Comparison of ENCODE assay signal across 16 mouse cellular contexts in genomic region chr15:28182567-28182966, GRCm38 (mm10). TPM values are rescaled to one million over a fixed set of nuclear protein-coding genes. Genes with fewer than 3 reads are reported as not detected.
DNase-seq lines count a peak whose midpoint lies in the region; ATAC-seq and TF ChIP-seq lines count a peak whose summit lies in the region.
"Had no signal": no experiment of that assay in that cellular context is flagged by ENCODE, and none has a peak within 500 bp of the region (broad histone marks: within the 10 kb centered on the region; RNA-seq: fewer than 3 reads in every experiment).

No protein-coding gene starts in this region.

- no peak overlapping the region for H3K27ac ChIP-seq in forebrain, embryonic 14.5 days (ENCODE audit: low read depth, low read length)
- H3K27ac ChIP-seq in forebrain, embryonic 16.5 days (ENCODE audit: low read length): no peak overlapping the region
- H3K27ac ChIP-seq in hindbrain, embryonic 15.5 days (replicated peaks): no peak overlapping the region
- H3K27ac ChIP-seq in hindbrain, embryonic 10.5 days: no peak overlapping the region
- H3K27ac ChIP-seq in midbrain, embryonic 11.5 days (ENCODE audit: low read depth, low read length): no peak overlapping the region
- no peak overlapping the region for H3K27ac ChIP-seq in midbrain, postnatal 0 days (ENCODE audit: low read depth, low read length)
- H3K27ac ChIP-seq: forebrain, embryonic 13.5 days; heart, embryonic 15.5 days; limb, embryonic 13.5 days; macrophage; neural tube, embryonic 12.5 days had no signal

- H3K9me3 ChIP-seq in forebrain, embryonic 14.5 days (replicated peaks; ENCODE audit: control insufficient read depth, low read length): no peaks in the 10 kb centered on the region
- H3K9me3 ChIP-seq in forebrain, embryonic 16.5 days (ENCODE audit: control insufficient read depth, low read length): no peaks in the 10 kb centered on the region
- no peaks in the 10 kb centered on the region for H3K9me3 ChIP-seq in hindbrain, embryonic 15.5 days
- no peaks in the 10 kb centered on the region for H3K9me3 ChIP-seq in hindbrain, embryonic 10.5 days
- no peaks in the 10 kb centered on the region for H3K9me3 ChIP-seq in midbrain, embryonic 11.5 days (ENCODE audit: control insufficient read depth, low read length)
- H3K9me3 ChIP-seq in midbrain, postnatal 0 days (ENCODE audit: low read length): no peaks in the 10 kb centered on the region
- H3K9me3 ChIP-seq: forebrain, embryonic 13.5 days; heart, embryonic 15.5 days; limb, embryonic 13.5 days; neural tube, embryonic 12.5 days had no signal

- H3K4me2 ChIP-seq in forebrain, embryonic 14.5 days (ENCODE audit: low read length): no peak overlapping the region
- no peak overlapping the region for H3K4me2 ChIP-seq in forebrain, embryonic 16.5 days (ENCODE audit: low read length)
- no peak overlapping the region for H3K4me2 ChIP-seq in hindbrain, embryonic 15.5 days
- no peak overlapping the region for H3K4me2 ChIP-seq in midbrain, embryonic 11.5 days
- no peak overlapping the region for H3K4me2 ChIP-seq in midbrain, postnatal 0 days (ENCODE audit: low read depth, low read length, poor library complexity, severe bottlenecking)
- H3K4me2 ChIP-seq in myocyte (ENCODE audit: low read depth): no peak overlapping the region

- no peaks in the 10 kb centered on the region for H3K27me3 ChIP-seq in forebrain, embryonic 14.5 days (replicated peaks; ENCODE audit: control insufficient read depth, insufficient read depth, low read length)
- peaks cover 6% of the 10 kb centered on the region; the same call in 1 of the 2 replicates for H3K27me3 ChIP-seq in forebrain, embryonic 16.5 days (replicated peaks; ENCODE audit: control insufficient read depth, insufficient read depth, low read length)
- no peaks in the 10 kb centered on the region; the same call in 1 of the 2 replicates for H3K27me3 ChIP-seq in hindbrain, embryonic 15.5 days
- H3K27me3 ChIP-seq in hindbrain, embryonic 10.5 days (ENCODE audit: insufficient read depth, poor library complexity, severe bottlenecking): no peaks in the 10 kb centered on the region
- no peaks in the 10 kb centered on the region for H3K27me3 ChIP-seq in midbrain, embryonic 11.5 days (ENCODE audit: control insufficient read depth, insufficient read depth, low read length)
- H3K27me3 ChIP-seq in midbrain, postnatal 0 days (ENCODE audit: insufficient read depth, low read length): no peaks in the 10 kb centered on the region; the same call in 1 of the 2 replicates
- peaks cover 21% of the 10 kb centered on the region for H3K27me3 ChIP-seq in myocyte (ENCODE audit: control insufficient read depth, insufficient read depth, insufficient read length)

- no peaks in the 10 kb centered on the region for H3K4me1 ChIP-seq in forebrain, embryonic 14.5 days (ENCODE audit: control insufficient read depth, insufficient read depth, low read length)
- no peaks in the 10 kb centered on the region for H3K4me1 ChIP-seq in forebrain, embryonic 16.5 days (replicated peaks; ENCODE audit: control insufficient read depth, insufficient read depth, low read length)
- 0 out of 2 replicates have a peak, but pooled peaks cover 6% of the 10 kb centered on the region for H3K4me1 ChIP-seq in hindbrain, embryonic 15.5 days (replicated peaks)
- no peaks in the 10 kb centered on the region for H3K4me1 ChIP-seq in hindbrain, embryonic 10.5 days (replicated peaks)
- no peaks in the 10 kb centered on the region for H3K4me1 ChIP-seq in midbrain, embryonic 11.5 days (ENCODE audit: control insufficient read depth, insufficient read depth, low read length)
- no peaks in the 10 kb centered on the region for H3K4me1 ChIP-seq in midbrain, postnatal 0 days (ENCODE audit: insufficient read depth, low read length)
- H3K4me1 ChIP-seq: limb, embryonic 13.5 days; neural tube, embryonic 12.5 days had no signal

- H3K79me2 ChIP-seq in myocyte (ENCODE audit: control insufficient read depth, insufficient read depth): no peaks in the 10 kb centered on the region

- no peak overlapping the region for H3K4me3 ChIP-seq in forebrain, embryonic 14.5 days (ENCODE audit: low read depth, low read length)
- no peak overlapping the region for H3K4me3 ChIP-seq in forebrain, embryonic 16.5 days (replicated peaks; ENCODE audit: low read length)
- H3K4me3 ChIP-seq in hindbrain, embryonic 15.5 days: no peak overlapping the region
- no peak overlapping the region for H3K4me3 ChIP-seq in hindbrain, embryonic 10.5 days
- H3K4me3 ChIP-seq in midbrain, embryonic 11.5 days (ENCODE audit: low read depth, low read length): no peak overlapping the region
- H3K4me3 ChIP-seq in midbrain, postnatal 0 days (ENCODE audit: low read depth, low read length): no peak overlapping the region
- H3K4me3 ChIP-seq in myocyte: peak overlapping the region; percentile 8

- peak; percentile 28; the same call in 1 of the 2 replicates for ATAC-seq in forebrain, embryonic 14.5 days
- ATAC-seq in forebrain, embryonic 16.5 days: no peak
- ATAC-seq in hindbrain, embryonic 15.5 days (ENCODE audit: low FRiP score, low read depth): peak; percentile 37; the same call in 1 of the 2 replicates
- peak; percentile 29; the same call in 1 of the 2 replicates for ATAC-seq in midbrain, embryonic 11.5 days (ENCODE audit: low FRiP score)
- ATAC-seq in midbrain, postnatal 0 days (ENCODE audit: low FRiP score): no peak

- TF ChIP-seq CTCF in midbrain, postnatal 0 days (IDR thresholded peaks at IDR 0.05): no peak

- TF ChIP-seq POLR2A in myocyte (IDR thresholded peaks at IDR 0.05; ENCODE audit: insufficient read length, low read depth): no peak

- DNase-seq in forebrain, embryonic 14.5 days (ENCODE audit: low spot score): no peak
- DNase-seq in hindbrain, embryonic 10.5 days (ENCODE audit: low spot score): no peak
- no peak for DNase-seq in midbrain, embryonic 11.5 days (ENCODE audit: low spot score, missing footprints)
- DNase-seq in midbrain, postnatal 0 days (ENCODE audit: low spot score): no peak

- no peaks in the 10 kb centered on the region for H3K36me3 ChIP-seq in forebrain, embryonic 14.5 days (ENCODE audit: control insufficient read depth, insufficient read depth, low read length)
- H3K36me3 ChIP-seq in forebrain, embryonic 16.5 days (ENCODE audit: control insufficient read depth, insufficient read depth): no peaks in the 10 kb centered on the region
- no peaks in the 10 kb centered on the region for H3K36me3 ChIP-seq in hindbrain, embryonic 15.5 days
- H3K36me3 ChIP-seq in hindbrain, embryonic 10.5 days: no peaks in the 10 kb centered on the region
- no peaks in the 10 kb centered on the region for H3K36me3 ChIP-seq in midbrain, embryonic 11.5 days (ENCODE audit: control insufficient read depth, insufficient read depth, low read length)
- H3K36me3 ChIP-seq in midbrain, postnatal 0 days (ENCODE audit: insufficient read depth, low read length): no peaks in the 10 kb centered on the region
- H3K36me3 ChIP-seq in myocyte (ENCODE audit: control insufficient read depth, insufficient read depth): no peaks in the 10 kb centered on the region
- H3K36me3 ChIP-seq: G1E; heart, embryonic 15.5 days; limb, embryonic 13.5 days; neural tube, embryonic 12.5 days had no signal

- no peak overlapping the region for H3K9ac ChIP-seq in forebrain, embryonic 14.5 days (ENCODE audit: low read length)
- H3K9ac ChIP-seq in forebrain, embryonic 16.5 days (replicated peaks; ENCODE audit: low read depth, low read length): no peak overlapping the region
- no peak overlapping the region for H3K9ac ChIP-seq in hindbrain, embryonic 15.5 days
- H3K9ac ChIP-seq in midbrain, embryonic 11.5 days (ENCODE audit: low read length): no peak overlapping the region
- no peak overlapping the region for H3K9ac ChIP-seq in midbrain, postnatal 0 days (replicated peaks; ENCODE audit: low read length, poor library complexity, severe bottlenecking)
- H3K9ac ChIP-seq: forebrain, embryonic 13.5 days; heart, embryonic 15.5 days; neural tube, embryonic 12.5 days had no signal

- 73% methylated on average over 3 of the region's 3 CpGs for WGBS in forebrain, embryonic 14.5 days
- 63% methylated on average over 3 of the region's 3 CpGs for WGBS in forebrain, embryonic 16.5 days
- 65% methylated on average over 3 of the region's 3 CpGs for WGBS in hindbrain, embryonic 15.5 days
- 67% methylated on average over 3 of the region's 3 CpGs for WGBS in hindbrain, embryonic 10.5 days
- WGBS in midbrain, embryonic 11.5 days: 55% methylated on average over 3 of the region's 3 CpGs
- 60% methylated on average over 3 of the region's 3 CpGs for WGBS in midbrain, postnatal 0 days

- H3ac ChIP-seq in myocyte (ENCODE audit: control insufficient read depth, insufficient read length): no peak overlapping the region

TF ChIP-seq in myocyte, 11 proteins besides CTCF, POLR2A, EP300 and RAD21:
- no peak for TF ChIP-seq E2F4 (IDR thresholded peaks at IDR 0.05; ENCODE audit: insufficient read depth)

RNA-seq across cellular contexts. Expression of gene Dnah5, which starts 21.0 kb away (rescaled TPM):
- 0.23 and 0.31 TPM in 2 replicates for polyA plus RNA-seq in forebrain, embryonic 14.5 days (2014; fragmentation: Nextera tagmentation; extraction: Ambion mirVana)
- 0.19 and 0.23 TPM in 2 replicates for polyA plus RNA-seq in forebrain, embryonic 16.5 days (2015; fragmentation: Nextera tagmentation; extraction: Ambion mirVana)
- 0.14 TPM in 2 replicates for polyA plus RNA-seq in hindbrain, embryonic 15.5 days (2015; fragmentation: Nextera tagmentation; extraction: Ambion mirVana)
- polyA plus RNA-seq in hindbrain, embryonic 10.5 days (2016; fragmentation: Nextera tagmentation; extraction: Ambion mirVana): 0.06 and 0.09 TPM in 2 replicates
- 0.30 and 0.33 TPM in 2 replicates for polyA plus RNA-seq in midbrain, embryonic 11.5 days (2014; fragmentation: Nextera tagmentation; extraction: Ambion mirVana)
- 1.4 and 1.7 TPM in 2 replicates for total RNA-seq in midbrain, postnatal 0 days (2014; rRNA removed)
- 0.12 and 0.19 TPM in 2 replicates for polyA plus RNA-seq in midbrain, postnatal 0 days (2015; fragmentation: Nextera tagmentation; extraction: Ambion mirVana)
- polyA plus RNA-seq in myocyte (2012; fragmentation: generic; extraction: Trizol): 0.05 TPM
- total RNA-seq: gastrocnemius, adult 8-10 months; megakaryocyte-erythroid progenitor cell, adult 5-6 weeks had no signal
- polyA plus RNA-seq: G1E; liver, embryonic 16.5 days; macrophage had no signal

Comparison
In these comparisons a context has a peak if more than half of its experiments do, and no peak if none do; other contexts are left out.
1. ATAC-seq: peak in forebrain, embryonic 14.5 days (single experiment), hindbrain, embryonic 15.5 days (single experiment) and midbrain, embryonic 11.5 days (single experiment); none in forebrain, embryonic 16.5 days (single experiment) and midbrain, postnatal 0 days (single experiment).